Mouse (Mus musculus): ENCODE measurements around the gene Hoxa2. TPM values are rescaled to one million over a fixed set of nuclear protein-coding genes. Genes with fewer than 3 reads are reported as not detected.

Gene Hoxa2
- polyA plus RNA-seq, 1 experiment from 2014 or later = 7.0 TPM

DNA sequence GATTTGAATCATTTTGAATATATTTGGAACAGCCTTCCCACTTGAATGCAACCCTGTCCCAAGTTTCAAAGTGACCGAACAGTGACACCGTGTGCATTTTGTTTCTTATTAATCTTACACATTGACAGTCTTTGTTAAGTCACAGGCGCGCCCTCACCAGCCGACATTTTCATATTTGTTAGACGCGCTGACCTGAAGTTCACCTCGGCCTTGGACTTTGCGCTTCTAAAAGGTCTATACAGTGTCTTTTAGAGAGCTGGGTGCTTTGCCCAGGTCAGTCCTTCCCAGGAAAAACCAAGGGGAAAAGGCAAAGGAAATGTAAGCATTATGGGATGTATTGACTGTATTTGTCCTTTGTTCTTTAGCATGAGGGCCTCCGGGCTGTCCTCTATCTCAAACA, 30.1 kb upstream of the Hoxa2 start:
- Histone ChIP-seq H3K4me2 (ENCODE audit: low read depth, low read length) (peak overlapping the region; percentile 21; the same call in 1 of the 2 replicates), H3K9me3 (ENCODE audit: control insufficient read depth, low read length) (no peaks in the 10 kb centered on the region), H3K9ac (replicated peaks; ENCODE audit: low read depth, low read length) (no peak overlapping the region), H3K27ac (ENCODE audit: low read depth, low read length) (peak overlapping the region; percentile 2), H3K4me3 (ENCODE audit: low read depth, low read length) (no peak overlapping the region), H3K4me1 (ENCODE audit: control insufficient read depth, insufficient read depth, low read length) (peaks cover 75% of the 10 kb centered on the region), H3K36me3 (ENCODE audit: control insufficient read depth, insufficient read depth, low read length) (peaks cover 4% of the 10 kb centered on the region; the same call in 1 of the 2 replicates), H3K27me3 (ENCODE audit: control insufficient read depth, insufficient read depth, low read length) (no peaks in the 10 kb centered on the region)
- no peak for ATAC-seq (ENCODE audit: low read depth)
- 6% methylated on average over 10 of the region's 10 CpGs for WGBS

GRCm38 (mm10) chr6:52191860-52192550, 27.4 kb upstream of the Hoxa2 start:
- peak overlapping the region; percentile 88 for H3K27ac ChIP-seq (ENCODE audit: low read depth, low read length)
- H3K4me3 ChIP-seq (ENCODE audit: low read depth, low read length) = peak overlapping the region; percentile 57
- WGBS = under 1% methylated on average over 42 of the region's 55 CpGs
- ATAC-seq (ENCODE audit: low read depth) = peak; percentile 59
- H3K27me3 ChIP-seq (ENCODE audit: control insufficient read depth, insufficient read depth, low read length) = no peaks in the 10 kb centered on the region
- peak overlapping the region; percentile 98 for H3K4me2 ChIP-seq (ENCODE audit: low read depth, low read length)
- H3K9me3 ChIP-seq (ENCODE audit: control insufficient read depth, low read length) = no peaks in the 10 kb centered on the region
- peaks cover 12% of the 10 kb centered on the region; the same call in 1 of the 2 replicates for H3K36me3 ChIP-seq (ENCODE audit: control insufficient read depth, insufficient read depth, low read length)
- peak overlapping the region; percentile 58 for H3K9ac ChIP-seq (replicated peaks; ENCODE audit: low read depth, low read length)
- peaks cover 83% of the 10 kb centered on the region for H3K4me1 ChIP-seq (ENCODE audit: control insufficient read depth, insufficient read depth, low read length)

- Histone ChIP-seq H3K4me3 (ENCODE audit: low read depth, low read length) (peak within 1 kb of the TSS; percentile 57), H3K27ac (ENCODE audit: low read depth, low read length) (peak within 1 kb of the TSS; percentile 94), H3K27me3 (ENCODE audit: control insufficient read depth, insufficient read depth, low read length) (no peaks in the 10 kb centered on the region), H3K4me2 (ENCODE audit: low read depth, low read length) (peak within 1 kb of the TSS; percentile 98), H3K9me3 (ENCODE audit: control insufficient read depth, low read length) (no peaks in the 10 kb centered on the region), H3K4me1 (ENCODE audit: control insufficient read depth, insufficient read depth, low read length) (peaks cover 74% of the 10 kb centered on the region), H3K9ac (replicated peaks; ENCODE audit: low read depth, low read length) (peak within 1 kb of the TSS; percentile 89), H3K36me3 (ENCODE audit: control insufficient read depth, insufficient read depth, low read length) (peaks cover 12% of the 10 kb centered on the region; the same call in 1 of the 2 replicates)
- under 1% methylated on average over 54 of the region's 102 CpGs for WGBS
- peak; percentile 85 for ATAC-seq (ENCODE audit: low read depth)
These were observed 26.5 kb upstream of the Hoxa2 start, which contains the start of gene Hoxa4 for GRCm38 (mm10) chr6:52190906-52191810. TSS of gene Hoxa4 (minus strand) at chr6:52191753.

DNA sequence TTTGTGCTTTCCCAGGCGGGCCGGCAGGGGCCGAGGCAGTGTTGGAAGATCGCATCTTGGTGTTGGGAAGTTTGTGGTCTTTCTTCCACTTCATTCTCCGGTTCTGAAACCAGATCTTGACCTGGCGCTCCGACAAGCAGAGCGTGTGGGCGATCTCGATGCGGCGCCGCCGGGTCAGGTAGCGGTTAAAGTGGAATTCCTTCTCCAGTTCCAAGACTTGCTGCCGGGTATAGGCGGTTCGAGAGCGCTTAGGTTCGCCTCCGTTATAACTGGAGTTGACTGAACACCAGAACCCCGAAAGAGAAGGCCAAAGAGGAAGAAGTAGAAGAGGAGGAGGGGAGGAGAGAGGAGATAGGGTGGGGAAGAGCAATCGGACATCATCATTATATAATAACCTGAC, 25.8 kb upstream of the Hoxa2 start:
- ATAC-seq (ENCODE audit: low read depth) = 0 out of 2 replicates have a peak, but pooled peaks have one; percentile 3
- Histone ChIP-seq H3K9me3 (ENCODE audit: control insufficient read depth, low read length) (no peaks in the 10 kb centered on the region), H3K27ac (ENCODE audit: low read depth, low read length) (peak overlapping the region; percentile 94), H3K4me1 (ENCODE audit: control insufficient read depth, insufficient read depth, low read length) (peaks cover 74% of the 10 kb centered on the region), H3K4me3 (ENCODE audit: low read depth, low read length) (peak overlapping the region; percentile 57), H3K4me2 (ENCODE audit: low read depth, low read length) (peak overlapping the region; percentile 98), H3K36me3 (ENCODE audit: control insufficient read depth, insufficient read depth, low read length) (peaks cover 12% of the 10 kb centered on the region; the same call in 1 of the 2 replicates), H3K9ac (replicated peaks; ENCODE audit: low read depth, low read length) (0 out of 2 replicates have a peak overlapping the region, but pooled peaks have one; percentile 2), H3K27me3 (ENCODE audit: control insufficient read depth, insufficient read depth, low read length) (no peaks in the 10 kb centered on the region)
- WGBS = 3% methylated on average over 23 of the region's 23 CpGs

- peaks cover 77% of the 10 kb centered on the region for H3K4me1 ChIP-seq (ENCODE audit: control insufficient read depth, insufficient read depth, low read length)
- H3K27ac ChIP-seq (ENCODE audit: low read depth, low read length) = peak overlapping the region; percentile 94; the same call in 1 of the 2 replicates
- 11% methylated on average over 8 of the region's 8 CpGs for WGBS
- peak overlapping the region; percentile 98 for H3K4me2 ChIP-seq (ENCODE audit: low read depth, low read length)
- H3K36me3 ChIP-seq (ENCODE audit: control insufficient read depth, insufficient read depth, low read length) = peaks cover 12% of the 10 kb centered on the region; the same call in 1 of the 2 replicates
- no peak for ATAC-seq (ENCODE audit: low read depth)
- peak overlapping the region; percentile 57; the same call in 1 of the 2 replicates for H3K4me3 ChIP-seq (ENCODE audit: low read depth, low read length)
- no peaks in the 10 kb centered on the region for H3K9me3 ChIP-seq (ENCODE audit: control insufficient read depth, low read length)
- no peaks in the 10 kb centered on the region for H3K27me3 ChIP-seq (ENCODE audit: control insufficient read depth, insufficient read depth, low read length)
- 0 out of 2 replicates have a peak overlapping the region, but pooled peaks have one; percentile 2 for H3K9ac ChIP-seq (replicated peaks; ENCODE audit: low read depth, low read length)
These were observed 25.3 kb upstream of the Hoxa2 start for GRCm38 (mm10) chr6:52189909-52190308.

DNA sequence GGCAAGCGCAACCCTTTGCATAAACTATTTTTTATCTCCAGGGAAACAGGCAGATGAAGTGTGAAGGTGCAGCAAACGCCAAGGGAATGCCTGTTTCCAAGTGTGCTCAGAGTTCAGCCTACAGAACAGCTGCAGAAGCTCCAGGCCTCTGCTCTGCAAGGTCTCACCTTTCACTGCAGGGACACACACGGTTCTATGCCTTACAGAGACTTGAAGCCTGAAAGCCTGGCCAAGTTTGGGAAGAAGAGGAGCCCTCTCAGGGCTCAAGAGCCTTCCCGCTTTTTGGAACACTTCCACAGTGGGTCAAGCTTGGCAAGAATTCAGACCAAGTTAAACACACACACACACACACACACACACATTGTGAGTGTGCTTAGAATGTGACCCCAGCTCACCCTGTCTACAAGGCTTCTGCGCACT, 24.6 kb upstream of the Hoxa2 start:
- ATAC-seq (ENCODE audit: low read depth) = no peak
- peaks cover 12% of the 10 kb centered on the region; the same call in 1 of the 2 replicates for H3K36me3 ChIP-seq (ENCODE audit: control insufficient read depth, insufficient read depth, low read length)
- H3K9me3 ChIP-seq (ENCODE audit: control insufficient read depth, low read length) = no peaks in the 10 kb centered on the region
- H3K4me2 ChIP-seq (ENCODE audit: low read depth, low read length) = peak overlapping the region; percentile 98
- H3K4me1 ChIP-seq (ENCODE audit: control insufficient read depth, insufficient read depth, low read length) = peaks cover 77% of the 10 kb centered on the region
- no peak overlapping the region for H3K9ac ChIP-seq (replicated peaks; ENCODE audit: low read depth, low read length)
- no peaks in the 10 kb centered on the region for H3K27me3 ChIP-seq (ENCODE audit: control insufficient read depth, insufficient read depth, low read length)
- 13% methylated on average over 5 of the region's 5 CpGs for WGBS
- H3K27ac ChIP-seq (ENCODE audit: low read depth, low read length) = no peak overlapping the region
- H3K4me3 ChIP-seq (ENCODE audit: low read depth, low read length) = no peak overlapping the region

DNA sequence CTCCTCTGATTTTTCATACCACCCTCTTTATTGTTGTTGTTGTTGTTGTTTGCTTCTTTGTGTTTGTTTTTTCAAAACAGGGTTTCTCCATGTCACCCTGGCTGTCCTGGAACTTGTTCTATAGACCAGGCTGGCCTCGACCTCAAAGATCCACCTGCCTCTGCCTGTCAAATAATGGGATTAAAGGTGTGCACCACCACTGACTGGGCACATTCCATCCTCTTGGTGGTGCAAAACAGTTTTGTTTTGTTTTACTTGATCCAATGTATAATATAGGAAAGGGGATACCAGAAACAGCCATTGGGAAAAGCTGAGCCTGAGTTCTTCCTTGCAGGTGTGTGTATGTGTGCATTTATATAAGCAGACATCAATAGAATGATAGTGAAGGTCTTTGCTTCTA, 21.9 kb upstream of the Hoxa2 start:
- H3K4me2 ChIP-seq (ENCODE audit: low read depth, low read length) = no peak overlapping the region
- no peaks in the 10 kb centered on the region for H3K27me3 ChIP-seq (ENCODE audit: control insufficient read depth, insufficient read depth, low read length)
- H3K36me3 ChIP-seq (ENCODE audit: control insufficient read depth, insufficient read depth, low read length) = peaks cover 16% of the 10 kb centered on the region; the same call in 1 of the 2 replicates
- no peak overlapping the region for H3K9ac ChIP-seq (replicated peaks; ENCODE audit: low read depth, low read length)
- peaks cover 67% of the 10 kb centered on the region for H3K4me1 ChIP-seq (ENCODE audit: control insufficient read depth, insufficient read depth, low read length)
- WGBS = 27% methylated on average over 1 of the region's 1 CpGs
- H3K4me3 ChIP-seq (ENCODE audit: low read depth, low read length) = no peak overlapping the region
- no peak for ATAC-seq (ENCODE audit: low read depth)
- no peak overlapping the region for H3K27ac ChIP-seq (ENCODE audit: low read depth, low read length)
- H3K9me3 ChIP-seq (ENCODE audit: control insufficient read depth, low read length) = no peaks in the 10 kb centered on the region

DNA sequence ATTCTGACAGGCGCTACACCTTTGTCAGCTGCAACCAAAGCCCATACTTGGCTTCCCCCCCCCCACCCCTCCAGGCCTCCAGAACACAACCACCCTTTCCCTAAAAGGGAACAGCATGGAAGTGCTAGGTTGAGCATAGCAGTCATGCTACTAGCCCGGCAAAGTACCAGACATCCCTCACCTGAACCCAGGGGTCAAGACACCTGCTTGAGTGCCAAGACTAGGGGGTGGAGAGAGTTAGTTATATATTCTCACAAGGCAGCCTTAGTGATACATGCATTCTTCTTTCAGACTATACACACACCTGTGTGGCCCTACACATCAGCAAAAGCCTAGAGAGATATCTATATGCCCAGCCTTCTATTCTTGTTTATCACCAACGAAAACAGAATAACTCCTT, 21.2 kb upstream of the Hoxa2 start:
- no peak overlapping the region for H3K4me3 ChIP-seq (ENCODE audit: low read depth, low read length)
- no peaks in the 10 kb centered on the region for H3K27me3 ChIP-seq (ENCODE audit: control insufficient read depth, insufficient read depth, low read length)
- no peak overlapping the region for H3K27ac ChIP-seq (ENCODE audit: low read depth, low read length)
- no peak overlapping the region for H3K4me2 ChIP-seq (ENCODE audit: low read depth, low read length)
- H3K4me1 ChIP-seq (ENCODE audit: control insufficient read depth, insufficient read depth, low read length) = peaks cover 63% of the 10 kb centered on the region
- no peak for ATAC-seq (ENCODE audit: low read depth)
- peaks cover 20% of the 10 kb centered on the region; the same call in 1 of the 2 replicates for H3K36me3 ChIP-seq (ENCODE audit: control insufficient read depth, insufficient read depth, low read length)
- H3K9ac ChIP-seq (replicated peaks; ENCODE audit: low read depth, low read length) = no peak overlapping the region
- H3K9me3 ChIP-seq (ENCODE audit: control insufficient read depth, low read length) = no peaks in the 10 kb centered on the region
- 16% methylated on average over 3 of the region's 3 CpGs for WGBS

Data from neural tube, embryonic 14.5 days (tissue).